Mouse (Mus musculus) liver, embryonic 14.5 days (tissue): ENCODE data around the gene Cd248. TPM values are rescaled to one million over a fixed set of nuclear protein-coding genes. Genes with fewer than 3 reads are reported as not detected.
A peak's percentile ranks its signal among the peaks of the same experiment; 100 is the strongest.
"Not testable (repeated sequence)": the region's sequence is repeated elsewhere in the genome, so short reads cannot be mapped to it uniquely, and the experiment has no call there.

ENCODE experiments used
- ATAC-seq: fragments of 200-750 bp; cut with Nextera tagmentation; 2 replicates; pipeline ENCODE4 v1.8.0; 2017; ENCODE audit warnings: moderate number of reproducible peaks, mild to moderate bottlenecking, moderate library complexity; ENCODE audit not compliant: insufficient read depth
- DNase-seq, 3 experiments: peaks; one replicate each; pipeline ENCODE4 v3.0.0-alpha.2; 2012 to 2013; ENCODE audit warnings: low read depth in 3 of 3, low spot score in 3 of 3
- H3K27ac ChIP-seq: fragments of 300-500 bp; sonication (generic); 2 replicates; pipeline ENCODE4 v1.5.1; 2014; ENCODE audit warnings: moderate library complexity, mild to moderate bottlenecking, control low read depth, inconsistent platforms
- H3K27me3 ChIP-seq: fragments of 300-500 bp; sonication (generic); 2 replicates; pipeline ENCODE4 v1.6.1; 2014; ENCODE audit warnings: mild to moderate bottlenecking, low read length, moderate library complexity; ENCODE audit not compliant: control insufficient read depth, insufficient read depth
- H3K36me3 ChIP-seq: fragments of 300-500 bp; sonication (generic); replicated peaks from 2 replicates; pipeline ENCODE4 v1.6.1; 2014; ENCODE audit warnings: low read depth; ENCODE audit not compliant: control insufficient read depth, insufficient read depth
- H3K4me1 ChIP-seq, 2 experiments: fragments of 200-500 bp in 1 of 2; fragments of 300-500 bp in 1 of 2; sonication (generic) in 1 of 2; replicated peaks; 2 replicates each; pipeline ENCODE4 v1.6.1; 2012 to 2014; ENCODE audit warnings: antibody characterized with exemption in 1 of 2, inconsistent platforms in 1 of 2, low read length in 1 of 2; ENCODE audit not compliant: control insufficient read depth in 2 of 2, insufficient read depth in 2 of 2
- H3K4me2 ChIP-seq: fragments of 300-500 bp; sonication (generic); 2 replicates; pipeline ENCODE4 v1.6.1; 2014; ENCODE audit warnings: low read depth, mild to moderate bottlenecking, control low read depth, moderate library complexity
- H3K4me3 ChIP-seq, 2 experiments: fragments of 200-500 bp in 1 of 2; fragments of 300-500 bp in 1 of 2; sonication (generic) in 1 of 2; 2 replicates each; pipeline ENCODE4 v1.5.1; 2012 to 2014; ENCODE audit warnings: low read depth in 2 of 2, low read length in 2 of 2, mild to moderate bottlenecking in 2 of 2, control low read depth in 1 of 2, inconsistent platforms in 1 of 2, moderate library complexity in 1 of 2; ENCODE audit not compliant: insufficient read depth in 1 of 2
- H3K9ac ChIP-seq: fragments of 300-500 bp; sonication (generic); replicated peaks from 2 replicates; pipeline ENCODE4 v1.6.1; 2014; ENCODE audit warnings: mild to moderate bottlenecking, control low read depth, moderate library complexity
- H3K9me3 ChIP-seq: fragments of 300-500 bp; sonication (generic); 2 replicates; pipeline ENCODE4 v1.6.1; 2016; ENCODE audit warnings: low read length, mixed read lengths; ENCODE audit not compliant: control insufficient read depth
- CTCF ChIP-seq: IDR thresholded peaks from 2 replicates; pipeline ENCODE4 v1.5.1; 2016; ENCODE audit warnings: antibody characterized with exemption, low read depth, control low read depth
- EP300 ChIP-seq: IDR thresholded peaks from 2 replicates; pipeline ENCODE4 v1.6.1; 2016; ENCODE audit warnings: antibody characterized with exemption, low read depth
- WGBS: fragments of 180-500 bp; shearing (Covaris S2); extraction: QIAGEN DNeasy Blood & Tissue Kit; methylation state at CpG from one replicate; pipeline ENCODE4 v1.1.7; 2014; ENCODE audit not compliant: insufficient replicate concordance; 5-methylcytosine and 5-hydroxymethylcytosine counted together
- polyA plus RNA-seq, 2 experiments: library from polyadenylated mRNA; depleted of rRNA in 1 of 2; stranded (reverse) in 1 of 2; unstranded in 1 of 2; fragments of >200 nt; fragmentation: Nextera tagmentation in 1 of 2; extraction: Ambion mirVana in 1 of 2; gene quantifications; 2 replicates each; pipeline versions ENCODE4 v1.2.1 to v1.2.3; 2012 to 2014

The Cd248 gene
- polyA plus RNA-seq, 2 experiments: 2.0 to 2.8 TPM

GRCm38 (mm10) chr19:5086533-5086932 is 18.7 kb downstream of the Cd248 start:
- not testable (repeated sequence) for H3K4me2 ChIP-seq

GRCm38 (mm10) chr19:5087884-5088728 is 20.2 kb downstream of the Cd248 start, which contains the start of gene Yif1a:
Yif1a (plus strand) TSS chr19:5088538.
- Histone ChIP-seq H3K36me3 (no peaks in the 10 kb centered on the region), H3K27me3 (peaks cover 34% of the 10 kb centered on the region), H3K4me2 (peak within 1 kb of the TSS; percentile 73), H3K9ac (peak within 1 kb of the TSS; percentile 76), H3K4me3 (peak within 1 kb of the TSS; percentile 79 to 97), H3K9me3 (no peaks in the 10 kb centered on the region), H3K4me1 (peaks cover 10% of the 10 kb centered on the region in 2 experiments), H3K27ac (peak within 1 kb of the TSS; percentile 77)
- peak; percentile 98 for DNase-seq
- ATAC-seq: peak; percentile 90
- no peak for TF ChIP-seq EP300
- peak; percentile 78 for TF ChIP-seq CTCF
- WGBS: under 1% methylated on average over 58 of the region's 58 CpGs

More at GRCm38 (mm10) chr19:5086533-5086932, 18.7 kb downstream of the Cd248 start:
- not testable (repeated sequence) for ATAC-seq, DNase-seq, H3K9me3 ChIP-seq, H3K4me3 ChIP-seq, H3K9ac ChIP-seq, H3K27ac ChIP-seq, H3K36me3 ChIP-seq
- peaks cover 10% of the 10 kb centered on the region in 2 experiments for H3K4me1 ChIP-seq
- TF ChIP-seq CTCF: peak; percentile 34
- H3K27me3 ChIP-seq: peaks cover 50% of the 10 kb centered on the region
- 40% methylated on average over 4 of the region's 4 CpGs for WGBS

- H3K9ac ChIP-seq: no peak overlapping the region
- H3K9me3 ChIP-seq: no peaks in the 10 kb centered on the region
- peaks cover 10 to 12% of the 10 kb centered on the region in 2 experiments for H3K4me1 ChIP-seq
- peaks cover 22% of the 10 kb centered on the region for H3K27me3 ChIP-seq
- peak overlapping the region; percentile 73 for H3K4me2 ChIP-seq
- no peak overlapping the region for H3K27ac ChIP-seq
- ATAC-seq: no peak
- DNase-seq: no peak
- TF ChIP-seq EP300 (no peak), CTCF (no peak)
- 77% methylated on average over 4 of the region's 4 CpGs for WGBS
- peak overlapping the region; percentile 79 to 97; a peak in 3 of 4 replicates for H3K4me3 ChIP-seq
- H3K36me3 ChIP-seq: no peaks in the 10 kb centered on the region
Measured at GRCm38 (mm10) chr19:5089324-5089723, 21.4 kb downstream of the Cd248 start.

GRCm38 (mm10) chr19:5092083-5092482 is 24.2 kb downstream of the Cd248 start:
- Histone ChIP-seq H3K9ac (no peak overlapping the region), H3K36me3 (no peaks in the 10 kb centered on the region), H3K4me2 (no peak overlapping the region), H3K27me3 (no peaks in the 10 kb centered on the region; the same call in 1 of the 2 replicates), H3K27ac (no peak overlapping the region), H3K9me3 (no peaks in the 10 kb centered on the region), H3K4me3 (no peak overlapping the region), H3K4me1 (peaks cover 10 to 19% of the 10 kb centered on the region in 2 experiments)
- TF ChIP-seq CTCF (no peak), EP300 (no peak)
- 90% methylated on average over 10 of the region's 10 CpGs for whole genome bisulfite sequencing
- no peak for DNase-seq
- no peak for ATAC-seq

- Histone ChIP-seq H3K9me3 (no peaks in the 10 kb centered on the region), H3K36me3 (no peaks in the 10 kb centered on the region), H3K4me2 (no peak overlapping the region), H3K4me1 (peaks cover 7 to 17% of the 10 kb centered on the region in 2 experiments), H3K4me3 (no peak overlapping the region), H3K27me3 (no peaks in the 10 kb centered on the region; the same call in none of the 2 replicates), H3K27ac (no peak overlapping the region), H3K9ac (no peak overlapping the region)
- ATAC-seq (no peak), DNase-seq (no peak)
- TF ChIP-seq CTCF (no peak), EP300 (no peak)
- 63% methylated on average over 12 of the region's 12 CpGs for WGBS
Measured at GRCm38 (mm10) chr19:5093481-5094242, 25.8 kb downstream of the Cd248 start.
